Mouse (Mus musculus) thymus, adult 2 months (tissue): ENCODE data around the gene Psg16. TPM values are rescaled to one million over a fixed set of nuclear protein-coding genes. Genes with fewer than 3 reads are reported as not detected.
A peak's percentile ranks its signal among the peaks of the same experiment; 100 is the strongest.

Experiments
- DNase-seq: peaks from one replicate; pipeline ENCODE4 v3.0.0; 2021
- H3K27ac ChIP-seq: fragments of 200-500 bp; 2 replicates; pipeline ENCODE4 v1.5.1; 2012; ENCODE audit warnings: low read length, control low read depth; ENCODE audit not compliant: control insufficient read depth, insufficient read depth
- H3K27me3 ChIP-seq: fragments of 200-500 bp; 2 replicates; pipeline ENCODE4 v1.6.1; 2012; ENCODE audit warnings: mild to moderate bottlenecking, low read length, moderate library complexity, mixed read lengths; ENCODE audit not compliant: control insufficient read depth, insufficient read depth
- H3K36me3 ChIP-seq: fragments of 200-500 bp; 2 replicates; pipeline ENCODE4 v1.6.1; 2012; ENCODE audit warnings: mild to moderate bottlenecking, low read length, moderate library complexity; ENCODE audit not compliant: control insufficient read depth, insufficient read depth
- H3K4me1 ChIP-seq: fragments of 200-500 bp; replicated peaks from 2 replicates; pipeline ENCODE4 v1.6.1; 2012; ENCODE audit warnings: low read length; ENCODE audit not compliant: control insufficient read depth, insufficient read depth
- H3K4me3 ChIP-seq: fragments of 200-500 bp; 2 replicates; pipeline ENCODE4 v1.5.1; 2012; ENCODE audit warnings: mild to moderate bottlenecking, low read length, control low read depth, moderate library complexity; ENCODE audit not compliant: control insufficient read depth, insufficient read depth
- CTCF ChIP-seq: fragments of 200-500 bp; IDR thresholded peaks from 2 replicates; pipeline ENCODE4 v1.5.1; 2012; ENCODE audit warnings: mild to moderate bottlenecking, control low read depth, low read length, moderate library complexity, borderline replicate concordance; ENCODE audit not compliant: control insufficient read depth, poor library complexity, insufficient read depth; ENCODE audit errors: extremely low read depth
- POLR2A ChIP-seq: fragments of 200-500 bp; IDR thresholded peaks from 2 replicates; pipeline ENCODE4 v1.6.1; 2012; ENCODE audit warnings: mild to moderate bottlenecking, low read length, control low read depth, moderate library complexity; ENCODE audit not compliant: control insufficient read depth, poor library complexity, insufficient read depth; ENCODE audit errors: extremely low read depth
- WGBS: fragments of 180-500 bp; shearing (Covaris S2); methylation state at CpG from one replicate; pipeline ENCODE4 v1.1.7; 2018; 5-methylcytosine and 5-hydroxymethylcytosine counted together
- polyA plus RNA-seq: library from polyadenylated mRNA; depleted of rRNA; stranded (reverse); fragments of >200 nt; gene quantifications from 2 replicates; pipeline ENCODE4 v1.2.3, GENCODE M21; 2012

The Psg16 gene
- polyA plus RNA-seq, 1 experiment = not detected

DNA sequence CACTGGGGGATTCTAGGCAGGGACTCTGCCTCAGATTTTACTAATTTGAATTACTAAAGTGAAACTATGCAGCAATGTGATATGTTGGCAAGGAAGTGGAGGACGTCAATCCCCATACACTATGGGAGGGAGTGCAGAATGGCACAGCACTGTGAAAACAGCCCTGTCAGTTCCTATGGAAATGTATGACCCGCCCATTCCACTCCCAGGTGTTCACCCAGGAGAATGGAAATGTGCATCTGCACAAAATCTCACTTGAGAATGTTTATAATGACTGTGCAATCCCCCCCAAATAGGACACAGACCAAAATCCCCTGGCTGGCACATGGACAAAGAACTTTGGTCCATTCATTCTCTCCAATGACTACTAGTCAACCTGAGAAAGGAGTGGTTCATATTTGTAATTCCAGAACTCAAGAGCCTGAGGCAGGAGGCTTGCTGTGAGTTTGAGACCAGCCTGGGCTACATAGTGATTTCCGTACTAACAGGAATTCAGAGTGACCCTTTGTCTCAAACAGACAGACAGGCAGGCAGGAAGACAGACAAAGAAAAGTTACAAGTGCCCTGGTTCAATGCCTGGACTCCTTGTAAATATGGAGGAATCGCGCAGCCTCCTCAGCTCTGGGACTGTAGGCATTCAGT lies 26.7 kb upstream of the Psg16 start:
- no peak overlapping the region for H3K27ac ChIP-seq
- TF ChIP-seq CTCF (no peak), POLR2A (no peak)
- no peaks in the 10 kb centered on the region for H3K36me3 ChIP-seq
- peaks cover 8% of the 10 kb centered on the region for H3K4me1 ChIP-seq
- WGBS = 97% methylated on average over 5 of the region's 5 CpGs
- H3K27me3 ChIP-seq = no peaks in the 10 kb centered on the region
- no peak for DNase-seq
- no peak overlapping the region for H3K4me3 ChIP-seq

DNA sequence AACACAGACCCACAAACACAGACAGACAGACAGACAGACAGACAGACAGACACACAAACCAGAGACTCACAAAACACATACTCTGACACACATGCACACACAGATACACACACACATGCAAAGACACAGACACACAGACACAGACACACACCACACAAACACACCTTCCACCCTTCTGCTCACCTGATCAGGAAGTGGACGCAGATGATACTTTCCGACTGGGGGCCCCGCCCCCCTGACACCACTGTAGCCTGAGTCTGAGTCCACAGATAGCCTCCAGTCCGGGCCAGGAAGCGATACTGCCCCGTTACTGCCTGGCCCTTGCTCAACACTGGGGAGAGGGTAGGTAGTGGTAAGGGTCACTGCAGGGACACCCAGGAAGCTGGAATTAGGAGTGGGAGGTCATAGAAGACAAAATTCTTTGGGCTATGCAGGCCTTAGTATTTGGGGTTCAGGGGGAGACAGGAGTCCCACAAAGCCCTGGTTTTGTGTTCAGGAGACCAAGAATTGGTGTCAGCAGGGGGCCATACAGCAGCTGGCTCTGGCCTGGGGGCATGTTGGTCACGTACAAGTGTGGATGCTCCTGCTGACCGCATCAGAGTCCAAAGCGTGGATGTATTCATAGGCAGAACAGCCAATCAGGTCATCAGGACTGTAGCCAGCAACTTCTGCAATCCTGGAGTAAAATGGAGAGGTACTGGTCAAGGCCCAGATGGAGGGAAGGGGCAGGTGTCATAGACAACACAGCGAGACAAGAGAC lies 25.2 kb upstream of the Psg16 start:
- TF ChIP-seq POLR2A (no peak), CTCF (no peak)
- Histone ChIP-seq H3K27me3 (no peaks in the 10 kb centered on the region), H3K27ac (no peak overlapping the region), H3K4me3 (no peak overlapping the region), H3K36me3 (no peaks in the 10 kb centered on the region), H3K4me1 (peaks cover 8% of the 10 kb centered on the region)
- no peak for DNase-seq
- WGBS = 94% methylated on average over 10 of the region's 10 CpGs

DNA sequence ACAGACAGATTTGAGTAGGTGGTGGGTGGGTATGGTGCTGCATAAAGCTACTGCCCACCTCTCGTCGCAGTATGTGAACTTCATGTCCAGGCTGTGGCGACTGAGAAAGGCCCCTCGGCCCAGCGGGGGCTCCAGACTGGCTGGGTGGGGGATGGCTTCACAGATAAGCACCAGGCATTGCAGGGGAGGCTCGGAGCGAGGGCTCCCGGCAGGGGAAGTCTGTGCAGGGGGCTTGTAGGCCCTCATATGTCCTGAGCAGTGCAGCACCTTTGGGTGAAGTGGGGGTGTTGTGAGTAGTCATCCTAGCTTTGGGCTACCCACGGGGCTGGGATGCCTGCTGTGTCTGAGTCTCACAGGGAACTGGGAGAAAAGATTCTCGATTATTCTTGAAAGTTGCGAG lies 23.3 kb upstream of the Psg16 start:
- no peak overlapping the region for H3K27ac ChIP-seq
- DNase-seq = peak; percentile 15
- H3K4me3 ChIP-seq = no peak overlapping the region
- no peaks in the 10 kb centered on the region for H3K27me3 ChIP-seq
- H3K4me1 ChIP-seq = peaks cover 8% of the 10 kb centered on the region
- no peaks in the 10 kb centered on the region for H3K36me3 ChIP-seq
- 91% methylated on average over 11 of the region's 11 CpGs for WGBS
- TF ChIP-seq POLR2A (no peak), CTCF (no peak)

DNA sequence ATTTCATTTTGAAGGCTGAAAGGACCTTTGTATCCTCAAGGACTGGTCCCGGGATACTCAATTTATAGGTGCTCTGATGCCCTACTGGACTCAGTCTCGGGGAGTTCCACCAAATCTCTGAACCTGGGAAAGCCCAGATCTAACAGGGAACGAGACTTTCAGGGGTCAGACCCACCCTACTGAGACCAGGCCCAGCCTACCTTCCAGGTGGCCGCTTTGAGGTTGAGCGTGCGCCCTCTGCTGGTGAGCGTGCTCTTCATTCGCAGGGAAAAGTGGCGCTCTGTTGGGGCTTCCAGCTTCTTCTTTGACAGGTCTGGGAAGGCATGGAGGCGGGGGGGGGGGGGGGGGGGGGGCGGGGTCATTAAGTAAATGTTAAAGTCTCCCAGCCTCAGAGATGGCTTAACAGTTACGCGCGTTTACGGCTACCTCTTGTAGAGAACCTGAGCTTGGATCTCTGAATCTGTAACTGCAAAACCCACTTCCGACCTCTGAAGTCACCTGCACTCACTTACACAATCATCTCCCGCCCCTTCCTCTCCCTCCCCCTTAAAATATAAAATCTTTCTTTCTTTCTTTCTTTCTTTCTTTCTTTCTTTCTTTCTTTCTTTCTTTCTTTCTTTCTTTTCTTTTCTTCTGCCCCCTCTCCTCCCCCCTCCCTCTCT lies 22.8 kb upstream of the Psg16 start:
- 10% methylated on average over 15 of the region's 17 CpGs for WGBS
- DNase-seq = peak; percentile 74
- TF ChIP-seq POLR2A (no peak), CTCF (peak; percentile 81; the same call in 1 of the 2 replicates)
- Histone ChIP-seq H3K27ac (no peak overlapping the region), H3K36me3 (no peaks in the 10 kb centered on the region), H3K4me3 (no peak overlapping the region), H3K27me3 (no peaks in the 10 kb centered on the region), H3K4me1 (peaks cover 13% of the 10 kb centered on the region)

DNA sequence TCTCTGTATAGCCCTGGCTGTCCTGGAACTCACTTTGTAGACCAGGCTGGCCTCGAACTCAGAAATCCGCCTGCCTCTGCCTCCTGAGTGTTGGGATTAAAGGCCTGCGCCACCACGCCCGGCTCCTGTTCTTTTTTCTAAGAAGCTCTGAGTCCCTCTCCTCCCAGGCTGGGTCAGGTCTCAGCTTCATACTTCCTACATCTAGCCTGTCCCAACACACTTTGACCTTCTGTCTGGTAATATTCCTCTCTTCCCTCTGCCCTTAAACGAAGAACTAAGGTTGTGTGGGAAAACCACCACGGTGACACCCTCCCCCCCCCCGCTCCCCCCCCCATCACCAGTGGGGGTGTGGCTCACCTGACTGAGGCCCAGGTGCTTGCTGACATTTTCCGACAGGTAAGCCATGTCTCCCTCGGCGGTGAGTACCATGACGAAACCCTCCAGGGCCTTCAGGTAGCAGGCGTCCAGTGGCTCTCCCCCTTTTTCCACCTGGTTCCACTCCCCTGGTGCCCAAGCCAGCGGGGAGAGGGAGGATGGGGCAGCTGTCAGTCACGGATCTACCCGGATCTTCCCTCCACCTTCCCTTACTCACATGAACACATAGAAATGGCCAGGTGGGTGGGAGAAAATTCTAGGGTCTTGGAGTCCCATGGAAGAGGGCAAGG lies 19.4 kb upstream of the Psg16 start:
- TF ChIP-seq POLR2A (no peak), CTCF (no peak)
- no peak overlapping the region for H3K4me3 ChIP-seq
- peaks cover 37% of the 10 kb centered on the region for H3K4me1 ChIP-seq
- no peak for DNase-seq
- H3K27ac ChIP-seq = no peak overlapping the region
- 92% methylated on average over 16 of the region's 16 CpGs for WGBS
- no peaks in the 10 kb centered on the region for H3K27me3 ChIP-seq
- no peaks in the 10 kb centered on the region for H3K36me3 ChIP-seq

DNA sequence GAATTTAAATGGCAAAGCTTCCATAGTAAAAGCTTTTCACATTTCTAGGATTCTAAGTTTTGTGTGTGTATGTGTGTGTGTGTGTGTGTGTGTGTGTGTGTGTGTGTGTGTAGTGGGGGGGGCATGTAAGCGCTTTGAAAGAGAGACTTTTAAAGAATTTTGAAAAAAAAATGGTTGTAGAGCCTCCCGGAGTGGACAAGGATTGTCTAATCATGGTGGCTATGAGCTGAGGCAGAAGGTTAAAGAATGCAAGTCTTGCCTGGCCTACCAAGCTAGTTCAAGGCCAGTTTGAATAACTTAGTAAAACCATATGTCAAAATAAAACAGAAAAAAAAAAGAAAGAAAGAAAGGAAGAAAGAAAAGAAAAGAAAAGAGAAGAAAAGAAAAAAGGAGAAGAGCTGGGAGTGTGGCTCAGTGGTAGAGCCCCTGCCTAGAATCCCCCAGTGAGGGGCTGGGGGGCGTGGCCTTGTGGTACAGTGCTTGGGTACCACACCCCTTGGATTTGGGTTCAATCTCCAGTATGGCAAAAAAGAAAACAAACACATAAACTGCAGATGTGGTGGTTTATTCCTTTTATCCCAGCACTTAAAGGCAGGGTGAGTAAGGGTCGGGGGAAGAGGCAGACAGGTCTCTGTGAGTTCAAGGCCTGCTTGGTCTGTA lies 18.4 kb upstream of the Psg16 start:
- TF ChIP-seq POLR2A = no peak
- TF ChIP-seq CTCF = no peak
- WGBS = 96% methylated on average over 4 of the region's 4 CpGs
- no peak for DNase-seq
- Histone ChIP-seq H3K4me1 (peaks cover 47% of the 10 kb centered on the region), H3K27me3 (no peaks in the 10 kb centered on the region), H3K27ac (no peak overlapping the region), H3K4me3 (no peak overlapping the region), H3K36me3 (no peaks in the 10 kb centered on the region)
